Mouse (Mus musculus) liver, embryonic 14.5 days (tissue): ENCODE measurements around the gene Ndrg4.

Experiments used
- CTCF ChIP-seq: IDR thresholded peaks from 2 replicates; pipeline ENCODE4 v1.5.1; 2016; ENCODE audit warnings: antibody characterized with exemption, low read depth, control low read depth
- EP300 ChIP-seq: IDR thresholded peaks from 2 replicates; pipeline ENCODE4 v1.6.1; 2016; ENCODE audit warnings: antibody characterized with exemption, low read depth

DNA sequence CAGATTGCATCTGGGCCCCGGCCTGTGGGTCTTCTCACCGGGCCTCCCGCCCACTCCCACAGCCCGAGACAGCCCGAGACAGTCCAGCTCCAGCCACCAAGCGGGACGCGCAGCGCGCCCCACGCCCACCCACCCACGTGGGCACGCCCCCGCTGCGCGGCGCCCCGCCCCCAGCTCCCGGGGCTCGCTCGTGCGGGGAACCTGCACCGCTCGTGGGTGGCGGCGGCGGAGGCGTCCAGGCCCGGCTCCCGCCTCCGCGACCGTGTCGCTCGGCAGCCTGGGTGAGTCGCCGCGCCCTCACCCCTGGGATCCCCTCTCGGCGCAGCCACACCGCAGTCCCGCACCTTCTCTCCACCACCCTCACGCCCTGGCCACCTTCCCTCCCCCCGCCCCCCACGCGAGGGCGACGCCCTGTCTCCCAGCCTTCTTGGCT, 827 bp downstream of the Ndrg4 start:
- TF ChIP-seq CTCF: no peak
- TF ChIP-seq EP300: no peak
